ENCODE assay signal across 9 mouse cellular contexts in the genomic region with DNA sequence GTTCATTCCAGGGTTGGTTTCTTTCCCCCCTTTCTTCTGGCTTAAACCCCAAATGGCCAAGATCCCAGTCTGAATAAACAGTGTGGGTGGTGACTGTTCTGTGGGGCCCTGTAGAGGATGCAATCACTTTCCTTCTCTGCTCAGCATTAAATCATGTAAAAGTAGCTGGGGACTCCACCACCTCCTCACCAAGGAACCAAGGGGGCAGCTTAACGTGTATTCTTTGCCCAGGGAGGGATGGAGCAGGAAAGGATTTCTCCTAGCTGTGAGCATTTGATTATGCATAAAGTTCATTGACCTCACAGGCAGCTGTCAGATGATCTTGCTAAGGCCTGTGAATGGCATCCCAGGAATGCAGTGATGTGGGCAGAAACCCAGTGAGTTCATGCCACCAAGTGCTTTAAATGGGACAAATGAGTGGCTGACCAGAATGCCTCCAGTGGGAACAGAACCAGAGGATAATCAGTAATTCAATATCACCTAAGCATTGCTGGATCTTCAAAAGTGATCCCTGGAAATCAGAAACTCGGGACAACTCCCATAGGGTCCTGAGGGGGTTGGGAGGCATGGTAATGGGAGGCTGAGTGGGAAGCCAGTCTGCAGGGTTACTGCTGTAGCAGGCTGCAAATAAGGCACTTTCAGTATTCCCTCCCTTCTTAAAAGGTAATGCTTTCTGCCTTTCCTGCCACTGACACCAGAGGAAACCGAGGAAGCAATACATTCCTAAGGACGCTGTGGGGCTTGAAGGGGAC.
DNase-seq lines count a peak whose midpoint lies in the region; ATAC-seq lines count a peak whose summit lies in the region.
"Had no signal": no experiment of that assay in that cellular context is flagged by ENCODE, and none has a peak within 500 bp of the region (broad histone marks: within the 10 kb centered on the region; RNA-seq: fewer than 3 reads in every experiment).

No protein-coding gene starts in this region.

- ATAC-seq in intestine, embryonic 16.5 days: peak; percentile 64

- peak overlapping the region; percentile 78 for H3K27ac ChIP-seq in intestine, embryonic 16.5 days (ENCODE audit: low read length)
- H3K27ac ChIP-seq: liver, embryonic 13.5 days had no signal

- H3K4me1 ChIP-seq in intestine, embryonic 16.5 days (ENCODE audit: control insufficient read depth, insufficient read depth, low read length): peaks cover 20% of the 10 kb centered on the region

- DNase-seq in ES-CJ7 (ENCODE audit: low read depth, low spot score) (peak; percentile 11), MN1 (ENCODE audit: low spot score) (no peak)
- peak; percentile 79 for DNase-seq in embryo, embryonic 10 days (ENCODE audit: low spot score)
- DNase-seq in heart, adult 18-20 months: peak; percentile 74 to 79
- DNase-seq in lung, postnatal 14 days: peak; percentile 60
- peak; percentile 29 to 56 for DNase-seq in urinary bladder, postnatal 36 days (ENCODE audit: low spot score in 2 of 2)
- no peak for DNase-seq in layer of hippocampus, adult 9-10 months (ENCODE audit: low spot score)
- DNase-seq: liver, embryonic 13.5 days had no signal

- peak overlapping the region; percentile 16; the same call in 1 of the 2 replicates for H3K4me2 ChIP-seq in intestine, embryonic 16.5 days (ENCODE audit: low read depth, low read length)
- H3K4me2 ChIP-seq: liver, embryonic 13.5 days had no signal

- WGBS in intestine, embryonic 16.5 days: 23% methylated on average over 4 of the region's 4 CpGs

- H3K36me3 ChIP-seq in intestine, embryonic 16.5 days (ENCODE audit: control insufficient read depth, insufficient read depth, low read length): no peaks in the 10 kb centered on the region
- H3K36me3 ChIP-seq: liver, embryonic 13.5 days had no signal

- H3K27me3 ChIP-seq in intestine, embryonic 16.5 days (replicated peaks; ENCODE audit: control insufficient read depth, insufficient read depth, low read length): no peaks in the 10 kb centered on the region
- H3K27me3 ChIP-seq: liver, embryonic 13.5 days had no signal

- H3K9me3 ChIP-seq in intestine, embryonic 16.5 days (ENCODE audit: control insufficient read depth, low read length): no peaks in the 10 kb centered on the region
- H3K9me3 ChIP-seq: liver, embryonic 13.5 days had no signal

- H3K9ac ChIP-seq in intestine, embryonic 16.5 days (ENCODE audit: low read depth, low read length): no peak overlapping the region
- H3K9ac ChIP-seq: liver, embryonic 13.5 days had no signal

- H3K4me3 ChIP-seq in intestine, embryonic 16.5 days (ENCODE audit: low read length): no peak overlapping the region
- H3K4me3 ChIP-seq: liver, embryonic 13.5 days had no signal

Comparison
In these comparisons a context has a peak if more than half of its experiments do, and no peak if none do; other contexts are left out.
1. DNase-seq: peak in ES-CJ7 (single experiment), embryo, embryonic 10 days (single experiment), heart, adult 18-20 months (2 of 2), lung, postnatal 14 days (single experiment) and urinary bladder, postnatal 36 days (2 of 2); none in MN1 (single experiment) and layer of hippocampus, adult 9-10 months (single experiment).